Mouse (Mus musculus) right cerebral cortex, adult 2 months (tissue): ENCODE data around the gene Qrich2.
"Not testable (repeated sequence)": the region's sequence is repeated elsewhere in the genome, so short reads cannot be mapped to it uniquely, and the experiment has no call there.

Source experiments
- DNase-seq, 2 experiments: peaks; one replicate each; pipeline ENCODE4 v3.0.0; 2021 to 2022; ENCODE audit warnings: low spot score in 2 of 2

Gene Qrich2

GRCm38 (mm10) chr11:116466141-116466540, at the start of gene Qrich2:
TSS of gene Qrich2 (minus strand) at chr11:116466241.
- DNase-seq: no peak

GRCm38 (mm10) chr11:116515330-116516020, 49.4 kb upstream of the Qrich2 start:
- DNase-seq: no peak

- no peak for DNase-seq
These were observed 47.5 kb upstream of the Qrich2 start for GRCm38 (mm10) chr11:116513531-116514038.

GRCm38 (mm10) chr11:116512987-116513386, 46.9 kb upstream of the Qrich2 start:
- peak in 1 of 2 experiments; percentile 18 for DNase-seq

- DNase-seq: no peak
These were observed 46.1 kb upstream of the Qrich2 start for GRCm38 (mm10) chr11:116512154-116512553.

- no peak for DNase-seq
These were observed 45.3 kb upstream of the Qrich2 start for GRCm38 (mm10) chr11:116511301-116511868.

- no peak for DNase-seq
These were observed 42.6 kb upstream of the Qrich2 start for GRCm38 (mm10) chr11:116508689-116509088.

GRCm38 (mm10) chr11:116506151-116506875, 40.3 kb upstream of the Qrich2 start:
- DNase-seq: no peak

- no peak for DNase-seq
These were observed 39.5 kb upstream of the Qrich2 start for GRCm38 (mm10) chr11:116505573-116505972.

- no peak for DNase-seq
These were observed 38.5 kb upstream of the Qrich2 start for GRCm38 (mm10) chr11:116504516-116504915.

- DNase-seq: peak; percentile 29 to 35
These were observed 35.1 kb upstream of the Qrich2 start for GRCm38 (mm10) chr11:116501005-116501746.

GRCm38 (mm10) chr11:116499018-116499417, 33.0 kb upstream of the Qrich2 start:
- DNase-seq: no peak

GRCm38 (mm10) chr11:116498596-116498995, 32.6 kb upstream of the Qrich2 start:
- no peak for DNase-seq

- no peak for DNase-seq
These were observed 31.3 kb upstream of the Qrich2 start for GRCm38 (mm10) chr11:116497313-116497712.

- peak; percentile 76 to 78 for DNase-seq
These were observed 28.6 kb upstream of the Qrich2 start for GRCm38 (mm10) chr11:116494474-116495174.

GRCm38 (mm10) chr11:116493795-116494252, 27.8 kb upstream of the Qrich2 start, which contains the start of gene Prpsap1:
TSS of gene Prpsap1 (minus strand) at chr11:116494202.
- no peak for DNase-seq

GRCm38 (mm10) chr11:116493191-116493590, 27.1 kb upstream of the Qrich2 start:
- no peak for DNase-seq

GRCm38 (mm10) chr11:116492507-116492906, 26.5 kb upstream of the Qrich2 start:
- DNase-seq: not testable (repeated sequence)

GRCm38 (mm10) chr11:116491338-116491737, 25.3 kb upstream of the Qrich2 start:
- DNase-seq: no peak

- DNase-seq: peak; percentile 87 to 88
These were observed 24.4 kb upstream of the Qrich2 start for GRCm38 (mm10) chr11:116490232-116491107.
